Mouse (Mus musculus) lung, adult 2 months (tissue): ENCODE measurements at regions not wholly inside any gene's neighbourhood (a gene's known extent, or its start where the extent isn't known, plus 50 kb on each side); places are given as distances from the start of the nearest gene placed in this dataset.

ENCODE experiments used
- CTCF ChIP-seq: fragments of 200-500 bp; IDR thresholded peaks from 2 replicates; pipeline ENCODE4 v1.5.1; 2011; ENCODE audit warnings: mild to moderate bottlenecking, low read length, control low read depth; ENCODE audit not compliant: insufficient read depth
- POLR2A ChIP-seq: fragments of 200-500 bp; IDR thresholded peaks from 2 replicates; pipeline ENCODE4 v1.6.1; 2011; ENCODE audit warnings: low read depth, mild to moderate bottlenecking, control low read depth, low read length, borderline replicate concordance; ENCODE audit errors: extremely low read depth

DNA sequence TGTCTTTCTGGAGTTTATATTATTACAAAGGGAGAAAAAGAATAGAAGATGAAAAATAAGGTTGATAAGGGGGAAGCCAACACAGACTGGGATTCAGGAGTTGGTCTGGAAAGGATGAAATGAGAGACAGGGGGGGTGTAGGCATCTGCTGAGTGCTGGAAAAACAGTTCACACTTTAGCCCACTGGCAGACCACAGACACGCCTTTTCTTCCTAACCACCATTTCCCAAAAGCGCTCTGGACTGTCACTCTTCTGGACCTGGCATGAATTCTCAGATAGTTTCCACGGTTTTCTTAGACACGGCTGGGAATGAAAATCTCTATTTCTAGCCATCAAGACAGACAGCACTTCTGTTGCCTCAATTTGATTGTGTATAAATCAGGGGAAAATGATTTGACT lies 850.2 kb upstream of the A1bg start:
- no peak for TF ChIP-seq CTCF
- TF ChIP-seq POLR2A: no peak
